Mouse (Mus musculus): Measurements from ENCODE around the gene Cbl. TPM values are rescaled to one million over a fixed set of nuclear protein-coding genes. Genes with fewer than 3 reads are reported as not detected.
A peak's percentile ranks its signal among the peaks of the same experiment; 100 is the strongest.

The Cbl gene
- polyA plus RNA-seq, 2 experiments, result 15.6 to 18.3 TPM

DNA sequence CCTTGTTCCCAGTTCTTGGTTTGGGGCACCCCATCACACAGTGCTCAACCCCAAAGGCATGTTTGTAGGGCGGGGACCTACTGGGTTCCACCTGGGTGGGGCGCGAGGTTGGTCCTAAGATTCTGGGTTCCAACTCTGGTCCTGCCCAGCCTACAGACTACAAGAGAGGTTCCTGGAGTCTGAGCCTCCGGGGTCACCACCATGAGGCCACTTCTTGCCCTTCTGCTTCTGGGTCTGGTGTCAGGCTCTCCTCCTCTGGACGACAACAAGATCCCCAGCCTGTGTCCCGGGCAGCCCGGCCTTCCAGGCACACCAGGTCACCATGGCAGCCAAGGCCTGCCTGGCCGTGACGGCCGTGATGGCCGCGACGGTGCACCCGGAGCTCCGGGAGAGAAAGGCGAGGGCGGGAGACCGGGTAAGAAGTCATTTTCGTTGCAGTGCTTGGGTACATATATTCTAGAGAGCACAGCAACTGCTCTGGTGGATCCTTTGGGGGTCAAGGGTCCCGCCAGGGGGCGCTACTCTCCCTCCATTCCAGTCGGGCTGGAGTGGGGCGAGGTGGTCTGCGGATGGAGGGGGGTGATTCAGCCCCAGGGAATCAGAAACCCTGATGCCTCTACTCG lies 126.2 kb downstream of the Cbl start:
- 0 out of 2 replicates have a peak overlapping the region, but pooled peaks have one; percentile 31 for H3K9ac ChIP-seq (ENCODE audit: low read depth, low read length, severe bottlenecking)
- no peaks in the 10 kb centered on the region for H3K9me3 ChIP-seq (ENCODE audit: control insufficient read depth, low read length)
- peak overlapping the region; percentile 72 for H3K27ac ChIP-seq (replicated peaks; ENCODE audit: low read depth, low read length)
- no peaks in the 10 kb centered on the region for H3K27me3 ChIP-seq (ENCODE audit: control insufficient read depth, insufficient read depth, low read length)
- TF ChIP-seq POLR2A (IDR thresholded peaks at IDR 0.05; ENCODE audit: borderline replicate concordance, extremely low read depth, insufficient read depth, insufficient read length), result no peak
- H3K4me2 ChIP-seq (replicated peaks; ENCODE audit: low read depth, low read length, severe bottlenecking), result peak overlapping the region; percentile 40
- peaks cover 39% of the 10 kb centered on the region for H3K36me3 ChIP-seq (ENCODE audit: control insufficient read depth, insufficient read depth, low read length)
- H3K4me1 ChIP-seq (ENCODE audit: control insufficient read depth, insufficient read depth, low read length), result peaks cover 43% of the 10 kb centered on the region
- ATAC-seq (ENCODE audit: low FRiP score, low read depth), result no peak
- WGBS, result 42% methylated on average over 25 of the region's 25 CpGs
- H3K4me3 ChIP-seq (replicated peaks; ENCODE audit: low read length), result peak overlapping the region; percentile 21
- DNase-seq (ENCODE audit: low spot score), result peak; percentile 33

DNA sequence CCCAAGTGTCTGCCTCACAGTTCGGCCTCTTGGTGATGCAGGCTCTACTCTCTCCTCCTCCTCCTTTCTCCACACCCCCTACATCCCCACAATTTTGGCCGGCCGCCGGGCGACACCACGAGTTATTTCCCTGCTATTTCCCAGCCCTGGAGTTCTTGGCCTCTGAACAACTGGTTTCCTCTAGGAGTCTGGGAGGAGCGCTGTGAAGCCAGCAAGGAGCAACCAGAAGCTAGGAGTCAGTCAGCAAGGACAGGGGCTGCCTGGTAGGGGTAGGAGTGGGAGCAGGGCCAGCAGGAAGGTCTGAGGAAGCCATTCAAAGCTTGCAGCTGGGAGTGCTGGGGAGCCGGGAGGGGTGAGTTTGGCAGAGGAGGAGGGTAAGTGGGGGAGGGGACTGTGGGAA lies 126.7 kb downstream of the Cbl start, which contains the start of gene C1qtnf5:
TSS of gene C1qtnf5 (plus strand) at position 136 of the 400 bp plus-strand sequence.
- DNase-seq (ENCODE audit: low spot score), result peak; percentile 79
- Histone ChIP-seq H3K9me3 (ENCODE audit: control insufficient read depth, low read length) (no peaks in the 10 kb centered on the region), H3K9ac (ENCODE audit: low read depth, low read length, severe bottlenecking) (0 out of 2 replicates have a peak within 1 kb of the TSS, but pooled peaks have one; percentile 31), H3K27me3 (ENCODE audit: control insufficient read depth, insufficient read depth, low read length) (no peaks in the 10 kb centered on the region), H3K4me1 (ENCODE audit: control insufficient read depth, insufficient read depth, low read length) (peaks cover 43% of the 10 kb centered on the region), H3K27ac (replicated peaks; ENCODE audit: low read depth, low read length) (peak within 1 kb of the TSS; percentile 72), H3K36me3 (ENCODE audit: control insufficient read depth, insufficient read depth, low read length) (peaks cover 39% of the 10 kb centered on the region), H3K4me2 (replicated peaks; ENCODE audit: low read depth, low read length, severe bottlenecking) (peak within 1 kb of the TSS; percentile 40), H3K4me3 (replicated peaks; ENCODE audit: low read length) (peak within 1 kb of the TSS; percentile 21)
- WGBS, result 23% methylated on average over 8 of the region's 8 CpGs
- TF ChIP-seq POLR2A (IDR thresholded peaks at IDR 0.05; ENCODE audit: borderline replicate concordance, extremely low read depth, insufficient read depth, insufficient read length), result no peak
- peak; percentile 73 for ATAC-seq (ENCODE audit: low FRiP score, low read depth)

DNA sequence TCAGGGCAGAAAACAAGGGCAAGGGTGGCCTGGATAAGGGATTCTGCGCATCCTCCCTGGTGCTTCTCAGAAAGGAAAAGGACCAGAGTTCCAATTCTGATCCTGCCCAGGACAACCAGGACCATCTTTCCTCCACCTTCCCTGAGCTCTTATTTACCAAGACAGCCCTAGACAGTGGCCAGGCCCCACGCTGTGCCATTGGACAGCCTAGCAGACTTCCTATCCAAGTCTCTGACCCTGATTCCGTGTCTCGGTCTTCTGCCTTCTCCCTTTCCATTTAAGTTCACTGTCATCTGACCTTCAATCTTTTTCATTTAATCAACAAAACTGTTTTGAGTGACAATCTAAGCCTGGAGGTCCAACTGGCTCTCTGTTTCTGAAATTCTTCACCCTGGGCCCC lies 127.3 kb downstream of the Cbl start:
- no peaks in the 10 kb centered on the region for H3K9me3 ChIP-seq (ENCODE audit: control insufficient read depth, low read length)
- WGBS, result 94% methylated on average over 4 of the region's 4 CpGs
- peak overlapping the region; percentile 40; the same call in 1 of the 2 replicates for H3K4me2 ChIP-seq (replicated peaks; ENCODE audit: low read depth, low read length, severe bottlenecking)
- DNase-seq (ENCODE audit: low spot score) (no peak), ATAC-seq (ENCODE audit: low FRiP score, low read depth) (no peak)
- no peaks in the 10 kb centered on the region for H3K27me3 ChIP-seq (ENCODE audit: control insufficient read depth, insufficient read depth, low read length)
- H3K36me3 ChIP-seq (ENCODE audit: control insufficient read depth, insufficient read depth, low read length), result peaks cover 39% of the 10 kb centered on the region
- H3K4me1 ChIP-seq (ENCODE audit: control insufficient read depth, insufficient read depth, low read length), result peaks cover 43% of the 10 kb centered on the region
- TF ChIP-seq POLR2A (IDR thresholded peaks at IDR 0.05; ENCODE audit: borderline replicate concordance, extremely low read depth, insufficient read depth, insufficient read length), result no peak
- no peak overlapping the region for H3K9ac ChIP-seq (ENCODE audit: low read depth, low read length, severe bottlenecking)
- H3K27ac ChIP-seq (replicated peaks; ENCODE audit: low read depth, low read length), result peak overlapping the region; percentile 72
- H3K4me3 ChIP-seq (replicated peaks; ENCODE audit: low read length), result no peak overlapping the region

DNA sequence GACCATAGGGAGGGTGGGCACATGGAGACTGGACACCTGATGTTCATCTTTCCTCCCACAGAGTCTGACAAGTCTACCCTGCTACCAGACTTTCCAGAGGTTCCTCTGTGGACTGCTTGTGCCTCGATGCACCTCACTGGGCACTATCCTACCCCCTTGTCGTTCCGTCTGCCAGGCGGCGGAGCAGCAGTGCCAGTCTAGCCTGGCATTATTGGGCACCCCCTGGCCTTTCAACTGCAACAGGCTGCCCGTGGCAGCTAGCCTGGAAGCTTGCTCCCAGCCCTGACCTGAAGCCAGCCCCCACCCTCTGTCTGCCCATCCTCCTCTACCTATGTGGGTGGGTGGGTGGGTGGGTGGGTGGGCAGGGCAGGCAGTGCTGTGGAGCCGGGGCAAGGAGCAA lies 127.7 kb downstream of the Cbl start:
- ATAC-seq (ENCODE audit: low FRiP score, low read depth) (no peak), DNase-seq (ENCODE audit: low spot score) (no peak)
- peaks cover 43% of the 10 kb centered on the region for H3K4me1 ChIP-seq (ENCODE audit: control insufficient read depth, insufficient read depth, low read length)
- no peak for TF ChIP-seq POLR2A (IDR thresholded peaks at IDR 0.05; ENCODE audit: borderline replicate concordance, extremely low read depth, insufficient read depth, insufficient read length)
- H3K27ac ChIP-seq (replicated peaks; ENCODE audit: low read depth, low read length), result no peak overlapping the region
- no peak overlapping the region for H3K4me3 ChIP-seq (replicated peaks; ENCODE audit: low read length)
- no peak overlapping the region for H3K4me2 ChIP-seq (replicated peaks; ENCODE audit: low read depth, low read length, severe bottlenecking)
- H3K9me3 ChIP-seq (ENCODE audit: control insufficient read depth, low read length), result no peaks in the 10 kb centered on the region
- H3K9ac ChIP-seq (ENCODE audit: low read depth, low read length, severe bottlenecking), result no peak overlapping the region
- WGBS, result 92% methylated on average over 7 of the region's 7 CpGs
- no peaks in the 10 kb centered on the region for H3K27me3 ChIP-seq (ENCODE audit: control insufficient read depth, insufficient read depth, low read length)
- peaks cover 39% of the 10 kb centered on the region for H3K36me3 ChIP-seq (ENCODE audit: control insufficient read depth, insufficient read depth, low read length)

DNA sequence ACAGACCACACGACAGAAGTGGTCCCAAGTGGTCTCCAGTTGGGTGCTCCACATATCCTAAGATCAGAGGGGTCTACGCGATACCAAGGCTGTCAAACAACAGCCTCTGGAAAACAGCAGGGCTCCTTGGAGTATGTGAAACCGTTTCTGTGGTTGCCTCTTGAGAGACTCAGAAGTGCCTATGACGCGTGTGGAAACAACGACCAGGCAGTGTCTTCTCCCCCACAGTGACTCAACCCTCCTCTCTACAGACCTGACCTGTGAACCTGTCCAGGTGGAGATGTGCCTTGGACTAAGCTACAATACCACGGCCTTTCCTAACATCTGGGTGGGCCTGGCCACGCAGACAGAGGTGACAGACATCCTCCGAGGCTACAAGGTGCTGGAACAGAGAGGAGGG lies 128.1 kb downstream of the Cbl start:
- Histone ChIP-seq H3K4me1 (ENCODE audit: control insufficient read depth, insufficient read depth, low read length) (peaks cover 43% of the 10 kb centered on the region), H3K27ac (replicated peaks; ENCODE audit: low read depth, low read length) (no peak overlapping the region), H3K4me3 (replicated peaks; ENCODE audit: low read length) (no peak overlapping the region), H3K4me2 (replicated peaks; ENCODE audit: low read depth, low read length, severe bottlenecking) (no peak overlapping the region), H3K36me3 (ENCODE audit: control insufficient read depth, insufficient read depth, low read length) (peaks cover 39% of the 10 kb centered on the region), H3K27me3 (ENCODE audit: control insufficient read depth, insufficient read depth, low read length) (no peaks in the 10 kb centered on the region), H3K9me3 (ENCODE audit: control insufficient read depth, low read length) (no peaks in the 10 kb centered on the region), H3K9ac (ENCODE audit: low read depth, low read length, severe bottlenecking) (no peak overlapping the region)
- DNase-seq (ENCODE audit: low spot score) (no peak), ATAC-seq (ENCODE audit: low FRiP score, low read depth) (no peak)
- WGBS, result 83% methylated on average over 10 of the region's 10 CpGs
- no peak for TF ChIP-seq POLR2A (IDR thresholded peaks at IDR 0.05; ENCODE audit: borderline replicate concordance, extremely low read depth, insufficient read depth, insufficient read length)
